8 mouse cellular contexts compared by ENCODE assay signal in the genomic region with DNA sequence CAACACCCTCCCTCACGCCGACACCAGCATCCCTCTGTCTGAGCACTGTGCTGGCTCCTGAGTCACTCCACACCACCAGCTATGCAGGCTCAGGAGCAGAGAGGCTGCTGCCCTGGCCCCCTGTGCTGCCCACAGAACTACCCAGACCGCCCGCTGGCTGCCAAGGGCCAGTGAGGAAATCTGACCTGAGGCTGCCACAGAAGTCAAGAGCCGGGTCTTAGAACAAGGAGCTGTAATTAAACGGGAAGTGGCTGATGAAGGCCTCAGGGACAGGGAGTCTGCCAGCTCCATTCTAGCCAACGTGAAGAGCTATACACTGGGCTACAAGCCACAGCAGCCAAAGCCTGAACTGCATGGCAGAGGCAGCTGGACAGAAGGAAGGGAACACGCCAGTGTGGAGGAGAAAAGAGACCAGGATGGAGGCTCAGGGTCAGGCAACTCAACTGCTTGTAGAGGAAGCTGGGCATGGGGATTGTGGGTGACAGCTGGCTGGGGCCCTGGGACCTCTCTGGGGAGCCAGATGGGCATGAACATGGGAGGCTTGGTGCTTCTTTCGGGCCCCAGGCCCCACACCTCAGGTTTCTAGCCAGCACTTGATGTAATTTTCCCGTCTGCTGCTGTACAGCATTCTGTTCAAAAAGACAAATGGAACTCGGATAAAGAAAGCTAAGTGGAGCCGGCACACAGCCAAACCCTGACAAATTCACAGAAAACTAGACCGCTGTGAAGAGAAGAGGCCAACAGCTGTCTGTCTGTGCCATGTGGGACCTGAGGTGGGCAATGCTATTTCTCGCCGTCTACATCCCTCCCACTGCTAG. TPM values are rescaled to one million over a fixed set of nuclear protein-coding genes. Genes with fewer than 3 reads are reported as not detected.
A peak's percentile ranks its signal among the peaks of the same experiment; 100 is the strongest.
DNase-seq lines count a peak whose midpoint lies in the region; ATAC-seq and TF ChIP-seq lines count a peak whose summit lies in the region.

No protein-coding gene starts in this region.

- H3K36me3 ChIP-seq in E14TG2a.4 (ENCODE audit: insufficient read depth, low read length): peaks cover 62% of the 10 kb centered on the region
- peaks cover 31% of the 10 kb centered on the region for H3K36me3 ChIP-seq in forebrain, postnatal 0 days (ENCODE audit: insufficient read depth)
- H3K36me3 ChIP-seq in limb, embryonic 15.5 days: peaks cover 31% of the 10 kb centered on the region
- H3K36me3 ChIP-seq in stomach, embryonic 15.5 days: peaks cover 9% of the 10 kb centered on the region; the same call in 1 of the 2 replicates

- no peak for TF ChIP-seq CTCF in E14TG2a.4 (conservative IDR thresholded peaks at IDR 0.05; ENCODE audit: low read length)
- TF ChIP-seq CTCF in forebrain, postnatal 0 days (IDR thresholded peaks at IDR 0.05; ENCODE audit: low read depth): no peak

- H3K9ac ChIP-seq in forebrain, postnatal 0 days: peak overlapping the region; percentile 25; the same call in 1 of the 2 replicates
- no peak overlapping the region for H3K9ac ChIP-seq in limb, embryonic 15.5 days
- H3K9ac ChIP-seq in stomach, embryonic 15.5 days: no peak overlapping the region

- DNase-seq in heart, adult 11 months: peak; percentile 94
- DNase-seq in heart, adult 8-10 months (ENCODE audit: low spot score): no peak
- peak; percentile 67 for DNase-seq in forebrain, postnatal 0 days
- no peak for DNase-seq in adrenal gland, postnatal 10 days
- no peak for DNase-seq in thymus, postnatal 10 days (ENCODE audit: low spot score in 2 of 2)

- H3K4me3 ChIP-seq in E14TG2a.4 (replicated peaks; ENCODE audit: low read length): peak overlapping the region; percentile 69
- no peak overlapping the region for H3K4me3 ChIP-seq in forebrain, postnatal 0 days (ENCODE audit: low read depth, low read length)
- no peak overlapping the region for H3K4me3 ChIP-seq in limb, embryonic 15.5 days
- no peak overlapping the region for H3K4me3 ChIP-seq in stomach, embryonic 15.5 days (replicated peaks)

- 24% methylated on average over 15 of the region's 15 CpGs for WGBS in forebrain, postnatal 0 days
- WGBS in limb, embryonic 15.5 days: 50% methylated on average over 15 of the region's 15 CpGs
- 45% methylated on average over 15 of the region's 15 CpGs for WGBS in stomach, embryonic 15.5 days

- peak; percentile 61 for ATAC-seq in forebrain, postnatal 0 days
- no peak for ATAC-seq in limb, embryonic 15.5 days (ENCODE audit: insufficient number of reproducible peaks, low FRiP score, low TSS enrichment, low read depth)
- ATAC-seq in stomach, embryonic 15.5 days (ENCODE audit: insufficient read depth, low FRiP score, low read depth): no peak

- peak overlapping the region; percentile 79 for H3K27ac ChIP-seq in forebrain, postnatal 0 days (ENCODE audit: low read depth, low read length)
- H3K27ac ChIP-seq in limb, embryonic 15.5 days: peak overlapping the region; percentile 67
- H3K27ac ChIP-seq in stomach, embryonic 15.5 days: peak overlapping the region; percentile 62

- no peaks in the 10 kb centered on the region for H3K27me3 ChIP-seq in E14TG2a.4 (ENCODE audit: insufficient read depth, low read length)
- no peaks in the 10 kb centered on the region for H3K27me3 ChIP-seq in forebrain, postnatal 0 days (ENCODE audit: insufficient read depth, low read length)
- H3K27me3 ChIP-seq in limb, embryonic 15.5 days: no peaks in the 10 kb centered on the region
- no peaks in the 10 kb centered on the region for H3K27me3 ChIP-seq in stomach, embryonic 15.5 days (replicated peaks)

- peaks cover 94% of the 10 kb centered on the region for H3K4me1 ChIP-seq in E14TG2a.4 (replicated peaks; ENCODE audit: low read depth, low read length)
- H3K4me1 ChIP-seq in forebrain, postnatal 0 days (ENCODE audit: insufficient read depth): peaks cover 9% of the 10 kb centered on the region; the same call in 1 of the 2 replicates
- peaks cover 23% of the 10 kb centered on the region for H3K4me1 ChIP-seq in limb, embryonic 15.5 days
- H3K4me1 ChIP-seq in stomach, embryonic 15.5 days: peaks cover 34% of the 10 kb centered on the region

- no peaks in the 10 kb centered on the region for H3K9me3 ChIP-seq in E14TG2a.4 (ENCODE audit: low read length)
- H3K9me3 ChIP-seq in forebrain, postnatal 0 days (ENCODE audit: low read length): no peaks in the 10 kb centered on the region
- no peaks in the 10 kb centered on the region for H3K9me3 ChIP-seq in limb, embryonic 15.5 days
- H3K9me3 ChIP-seq in stomach, embryonic 15.5 days: no peaks in the 10 kb centered on the region

- H3K4me2 ChIP-seq in forebrain, postnatal 0 days (ENCODE audit: low read depth): no peak overlapping the region
- no peak overlapping the region for H3K4me2 ChIP-seq in limb, embryonic 15.5 days
- 0 out of 2 replicates have a peak overlapping the region, but pooled peaks have one; percentile 17 for H3K4me2 ChIP-seq in stomach, embryonic 15.5 days

RNA-seq across cellular contexts. Expression of gene Coro1c, which starts 25.8 kb away (rescaled TPM):
- 10 to 100 TPM; 21.9 to 30.3 (median 23.7) TPM for total RNA-seq in heart, adult 8-10 months (2022)
- 159 and 178 TPM in 2 replicates for total RNA-seq in forebrain, postnatal 0 days (2014; rRNA removed)
- 148 and 167 TPM in 2 replicates for polyA plus RNA-seq in forebrain, postnatal 0 days (2015; fragmentation: Nextera tagmentation; extraction: Ambion mirVana)
- polyA plus RNA-seq in limb, embryonic 15.5 days (2015; fragmentation: Nextera tagmentation; extraction: Ambion mirVana): 98.4 and 105 TPM in 2 replicates
- polyA plus RNA-seq in stomach, embryonic 15.5 days (2015; fragmentation: Nextera tagmentation; extraction: Ambion mirVana): 129 and 144 TPM in 2 replicates
- total RNA-seq in adrenal gland, postnatal 10 days (2021): 10 to 100 TPM; 66.4 to 78.9 TPM

RNA-seq across cellular contexts. Expression of gene Selplg, which starts 50.3 kb away (rescaled TPM):
- total RNA-seq in heart, adult 8-10 months (2022): 10 to 100 TPM in 1 of 4 experiments, 1 to 10 TPM in 3; 1.8 to 10.3 (median 2.6) TPM
- 1.1 and 1.3 TPM in 2 replicates for total RNA-seq in forebrain, postnatal 0 days (2014; rRNA removed)
- 1.8 and 2.4 TPM in 2 replicates for polyA plus RNA-seq in forebrain, postnatal 0 days (2015; fragmentation: Nextera tagmentation; extraction: Ambion mirVana)
- polyA plus RNA-seq in limb, embryonic 15.5 days (2015; fragmentation: Nextera tagmentation; extraction: Ambion mirVana): 5.5 and 8.3 TPM in 2 replicates
- polyA plus RNA-seq in stomach, embryonic 15.5 days (2015; fragmentation: Nextera tagmentation; extraction: Ambion mirVana): 5.8 and 7.5 TPM in 2 replicates
- 1 to 10 TPM; 6.6 to 6.9 TPM for total RNA-seq in adrenal gland, postnatal 10 days (2021)

Comparison
In these comparisons a context has a peak if more than half of its experiments do, and no peak if none do; other contexts are left out.
1. DNase-seq: peak in heart, adult 11 months (single experiment) and forebrain, postnatal 0 days (single experiment); none in heart, adult 8-10 months (single experiment), adrenal gland, postnatal 10 days (single experiment) and thymus, postnatal 10 days (0 of 2).
2. Peak in every context shown above with its lines, with median percentiles within 50 percentile points of each other: H3K27ac ChIP-seq.